In the genomic region with DNA sequence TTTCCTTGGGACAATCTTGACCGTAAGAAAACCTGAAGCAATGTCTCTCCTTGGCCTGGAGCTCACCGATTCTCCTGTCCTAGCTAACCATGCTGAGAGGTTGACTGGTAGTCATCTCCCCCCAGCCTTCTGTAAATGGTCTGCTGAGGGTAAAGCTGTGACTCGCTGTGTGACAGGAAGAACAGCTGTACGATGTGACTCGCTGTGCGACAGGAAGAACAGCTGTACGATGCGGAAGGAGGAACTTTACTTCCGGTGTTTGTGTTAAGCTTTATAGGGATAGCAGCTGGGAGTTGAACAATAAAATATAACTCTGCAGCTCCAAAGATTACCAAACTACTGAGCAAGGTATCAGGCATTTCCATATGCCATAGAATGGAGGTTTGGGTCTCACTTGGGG, we compare ENCODE assay signal across 21 mouse cellular contexts.
"Had no signal": no experiment of that assay in that cellular context is flagged by ENCODE, and none has a peak within 500 bp of the region (broad histone marks: within the 10 kb centered on the region; RNA-seq: fewer than 3 reads in every experiment).

No protein-coding gene starts in this region.

- H3K27me3 ChIP-seq: liver, embryonic 15.5 days; lung, embryonic 15.5 days; megakaryocyte, embryonic 14.5 days; midbrain, embryonic 13.5 days; midbrain, embryonic 15.5 days; neural tube, embryonic 13.5 days; neural tube, embryonic 15.5 days had no signal

- H3K4me3 ChIP-seq: liver, embryonic 15.5 days; lung, embryonic 15.5 days; megakaryocyte, embryonic 14.5 days; midbrain, embryonic 13.5 days; midbrain, embryonic 15.5 days; neural tube, embryonic 13.5 days; neural tube, embryonic 15.5 days had no signal

- H3K4me2 ChIP-seq: liver, embryonic 15.5 days; lung, embryonic 15.5 days; midbrain, embryonic 11.5 days; midbrain, embryonic 13.5 days; midbrain, embryonic 15.5 days; neural tube, embryonic 13.5 days; neural tube, embryonic 15.5 days had no signal

- DNase-seq: liver, postnatal 0 days; lung, postnatal 14 days; lung, postnatal 36 days; retina, postnatal 1 day; right cerebral cortex, adult 18-20 months; right cerebral cortex, postnatal 25 days; right cerebral cortex, postnatal 4 days; spleen, adult 18-20 months; thymus, adult 18-20 months; thymus, postnatal 14 days; thymus, postnatal 36 days had no signal

- H3K4me1 ChIP-seq: liver, embryonic 15.5 days; megakaryocyte, embryonic 14.5 days; midbrain, embryonic 13.5 days; midbrain, embryonic 15.5 days; neural tube, embryonic 13.5 days; neural tube, embryonic 15.5 days had no signal

- H3K27ac ChIP-seq: liver, embryonic 15.5 days; lung, embryonic 15.5 days; macrophage; midbrain, embryonic 13.5 days; midbrain, embryonic 15.5 days; neural tube, embryonic 13.5 days; neural tube, embryonic 15.5 days had no signal

- H3K9me3 ChIP-seq: liver, embryonic 15.5 days; lung, embryonic 15.5 days; midbrain, embryonic 13.5 days; midbrain, embryonic 15.5 days; neural tube, embryonic 13.5 days; neural tube, embryonic 15.5 days had no signal

- H3K36me3 ChIP-seq: liver, embryonic 15.5 days; lung, embryonic 15.5 days; midbrain, embryonic 13.5 days; midbrain, embryonic 15.5 days; neural tube, embryonic 13.5 days; neural tube, embryonic 15.5 days had no signal

- H3K9ac ChIP-seq: liver, embryonic 15.5 days; liver, postnatal 0 days; lung, embryonic 15.5 days; midbrain, embryonic 13.5 days; midbrain, embryonic 15.5 days; neural tube, embryonic 13.5 days; neural tube, embryonic 15.5 days had no signal

- ATAC-seq: liver, postnatal 0 days; lung, postnatal 0 days; midbrain, embryonic 13.5 days; midbrain, embryonic 15.5 days had no signal
